Mouse (Mus musculus): Measurements from ENCODE around the gene Stxbp3. TPM values are rescaled to one million over a fixed set of nuclear protein-coding genes. Genes with fewer than 3 reads are reported as not detected.
"Not testable (repeated sequence)": the region's sequence is repeated elsewhere in the genome, so short reads cannot be mapped to it uniquely, and the experiment has no call there.

Gene Stxbp3
- polyA plus RNA-seq, 1 experiment from 2014 or later, result 12.8 TPM

GRCm38 (mm10) chr3:108880544-108881507 lies 40.5 kb upstream of the Stxbp3 start:
- no peaks in the 10 kb centered on the region for H3K9me3 ChIP-seq (ENCODE audit: control insufficient read depth, low read length)
- H3K9ac ChIP-seq (replicated peaks; ENCODE audit: low read depth, low read length), result no peak overlapping the region
- no peaks in the 10 kb centered on the region for H3K36me3 ChIP-seq (ENCODE audit: control insufficient read depth, insufficient read depth)
- H3K4me3 ChIP-seq (replicated peaks; ENCODE audit: low read length), result no peak overlapping the region
- H3K27me3 ChIP-seq (replicated peaks; ENCODE audit: control insufficient read depth, insufficient read depth, low read length), result no peaks in the 10 kb centered on the region
- H3K4me2 ChIP-seq (ENCODE audit: low read length), result no peak overlapping the region
- ATAC-seq, result no peak
- 83% methylated on average over 28 of the region's 28 CpGs for WGBS
- no peak overlapping the region for H3K27ac ChIP-seq (ENCODE audit: low read length)
- peaks cover 8% of the 10 kb centered on the region for H3K4me1 ChIP-seq (replicated peaks; ENCODE audit: control insufficient read depth, insufficient read depth, low read length)

DNA sequence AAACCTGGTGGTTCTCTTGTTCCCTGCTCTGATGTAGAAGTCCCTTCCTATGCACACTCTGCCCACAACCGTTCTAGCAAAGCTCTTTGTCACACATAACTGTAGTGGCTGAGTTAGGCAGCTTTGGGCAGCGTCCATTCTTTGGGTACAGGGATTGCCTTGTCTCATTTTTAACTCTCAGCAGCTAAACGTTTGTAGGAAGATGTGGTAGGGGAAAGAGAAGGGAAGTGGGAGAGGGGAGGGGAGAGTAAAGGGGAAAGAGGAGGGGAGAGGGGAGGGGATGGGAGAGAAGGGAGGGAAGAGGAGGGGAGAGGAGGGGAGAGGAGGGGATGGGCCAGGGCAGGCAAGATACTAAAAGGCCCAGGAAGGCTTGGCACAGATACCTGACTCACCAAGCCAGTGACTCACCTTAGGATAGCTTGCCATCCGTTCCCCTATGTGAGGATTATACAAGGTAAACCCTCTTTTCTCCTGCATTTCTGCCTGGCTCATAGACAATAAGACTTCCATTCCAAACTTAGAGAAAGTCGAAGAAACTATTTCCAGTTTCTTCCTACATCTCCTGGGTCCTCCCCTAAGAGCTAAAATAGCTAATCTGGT lies 39.6 kb upstream of the Stxbp3 start:
- H3K9me3 ChIP-seq (ENCODE audit: control insufficient read depth, low read length), result no peaks in the 10 kb centered on the region
- no peaks in the 10 kb centered on the region for H3K36me3 ChIP-seq (ENCODE audit: control insufficient read depth, insufficient read depth)
- H3K27ac ChIP-seq (ENCODE audit: low read length), result no peak overlapping the region
- no peak overlapping the region for H3K9ac ChIP-seq (replicated peaks; ENCODE audit: low read depth, low read length)
- no peak overlapping the region for H3K4me2 ChIP-seq (ENCODE audit: low read length)
- no peaks in the 10 kb centered on the region for H3K27me3 ChIP-seq (replicated peaks; ENCODE audit: control insufficient read depth, insufficient read depth, low read length)
- no peak for ATAC-seq
- H3K4me1 ChIP-seq (replicated peaks; ENCODE audit: control insufficient read depth, insufficient read depth, low read length), result peaks cover 8% of the 10 kb centered on the region
- 60% methylated on average over 5 of the region's 5 CpGs for WGBS
- H3K4me3 ChIP-seq (replicated peaks; ENCODE audit: low read length), result no peak overlapping the region

DNA sequence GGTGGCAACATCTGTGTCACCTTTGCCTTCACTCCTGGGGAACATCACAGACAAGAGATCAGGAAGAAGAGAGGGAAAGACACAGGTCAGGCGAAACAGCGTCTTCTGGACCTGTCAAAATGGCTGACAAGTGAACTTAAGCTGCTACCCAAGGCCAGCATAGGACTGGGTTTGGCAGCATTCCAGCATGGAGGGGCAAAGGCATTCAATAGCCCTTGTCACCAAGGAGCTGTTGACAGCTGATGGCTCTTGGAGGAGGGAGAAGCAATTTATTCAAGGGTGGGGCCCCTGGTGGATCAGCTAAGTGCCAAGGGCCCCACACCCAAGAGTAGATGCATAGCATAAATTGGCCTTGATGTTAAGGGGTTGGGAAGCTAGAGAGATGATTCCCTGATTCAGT lies 38.8 kb upstream of the Stxbp3 start:
- peaks cover 8% of the 10 kb centered on the region for H3K4me1 ChIP-seq (replicated peaks; ENCODE audit: control insufficient read depth, insufficient read depth, low read length)
- no peaks in the 10 kb centered on the region for H3K36me3 ChIP-seq (ENCODE audit: control insufficient read depth, insufficient read depth)
- H3K27ac ChIP-seq (ENCODE audit: low read length), result no peak overlapping the region
- H3K9ac ChIP-seq (replicated peaks; ENCODE audit: low read depth, low read length), result no peak overlapping the region
- WGBS, result 38% methylated on average over 2 of the region's 2 CpGs
- H3K4me3 ChIP-seq (replicated peaks; ENCODE audit: low read length), result no peak overlapping the region
- no peaks in the 10 kb centered on the region for H3K9me3 ChIP-seq (ENCODE audit: control insufficient read depth, low read length)
- ATAC-seq, result 0 out of 2 replicates have a peak, but pooled peaks have one; percentile 18
- H3K27me3 ChIP-seq (replicated peaks; ENCODE audit: control insufficient read depth, insufficient read depth, low read length), result no peaks in the 10 kb centered on the region
- no peak overlapping the region for H3K4me2 ChIP-seq (ENCODE audit: low read length)

GRCm38 (mm10) chr3:108870631-108871030 lies 30.3 kb upstream of the Stxbp3 start:
- Histone ChIP-seq H3K4me3 (replicated peaks; ENCODE audit: low read length) (no peak overlapping the region), H3K4me2 (ENCODE audit: low read length) (no peak overlapping the region), H3K27ac (ENCODE audit: low read length) (no peak overlapping the region), H3K27me3 (replicated peaks; ENCODE audit: control insufficient read depth, insufficient read depth, low read length) (no peaks in the 10 kb centered on the region), H3K9me3 (ENCODE audit: control insufficient read depth, low read length) (peaks cover 2% of the 10 kb centered on the region; the same call in 1 of the 2 replicates), H3K36me3 (ENCODE audit: control insufficient read depth, insufficient read depth) (no peaks in the 10 kb centered on the region), H3K4me1 (replicated peaks; ENCODE audit: control insufficient read depth, insufficient read depth, low read length) (no peaks in the 10 kb centered on the region), H3K9ac (replicated peaks; ENCODE audit: low read depth, low read length) (no peak overlapping the region)
- ATAC-seq, result no peak
- 90% methylated on average over 6 of the region's 6 CpGs for whole genome bisulfite sequencing

GRCm38 (mm10) chr3:108867449-108867848 lies 27.1 kb upstream of the Stxbp3 start:
- Histone ChIP-seq H3K9me3 (ENCODE audit: control insufficient read depth, low read length) (peaks cover 2% of the 10 kb centered on the region; the same call in 1 of the 2 replicates), H3K27me3 (replicated peaks; ENCODE audit: control insufficient read depth, insufficient read depth, low read length) (no peaks in the 10 kb centered on the region), H3K4me2 (ENCODE audit: low read length) (no peak overlapping the region), H3K4me1 (replicated peaks; ENCODE audit: control insufficient read depth, insufficient read depth, low read length) (no peaks in the 10 kb centered on the region), H3K27ac (ENCODE audit: low read length) (no peak overlapping the region), H3K36me3 (ENCODE audit: control insufficient read depth, insufficient read depth) (no peaks in the 10 kb centered on the region), H3K9ac (replicated peaks; ENCODE audit: low read depth, low read length) (no peak overlapping the region), H3K4me3 (replicated peaks; ENCODE audit: low read length) (no peak overlapping the region)
- WGBS, result 93% methylated on average over 3 of the region's 3 CpGs
- ATAC-seq, result no peak

- Histone ChIP-seq H3K9ac (replicated peaks; ENCODE audit: low read depth, low read length) (no peak overlapping the region), H3K9me3 (ENCODE audit: control insufficient read depth, low read length) (peaks cover 2% of the 10 kb centered on the region; the same call in 1 of the 2 replicates), H3K27ac (ENCODE audit: low read length) (no peak overlapping the region), H3K4me1 (replicated peaks; ENCODE audit: control insufficient read depth, insufficient read depth, low read length) (no peaks in the 10 kb centered on the region), H3K4me3 (replicated peaks; ENCODE audit: low read length) (no peak overlapping the region), H3K36me3 (ENCODE audit: control insufficient read depth, insufficient read depth) (no peaks in the 10 kb centered on the region), H3K4me2 (ENCODE audit: low read length) (no peak overlapping the region), H3K27me3 (replicated peaks; ENCODE audit: control insufficient read depth, insufficient read depth, low read length) (no peaks in the 10 kb centered on the region)
- WGBS, result 91% methylated on average over 3 of the region's 3 CpGs
- ATAC-seq, result no peak
Observed at GRCm38 (mm10) chr3:108865676-108866075, 25.4 kb upstream of the Stxbp3 start.

DNA sequence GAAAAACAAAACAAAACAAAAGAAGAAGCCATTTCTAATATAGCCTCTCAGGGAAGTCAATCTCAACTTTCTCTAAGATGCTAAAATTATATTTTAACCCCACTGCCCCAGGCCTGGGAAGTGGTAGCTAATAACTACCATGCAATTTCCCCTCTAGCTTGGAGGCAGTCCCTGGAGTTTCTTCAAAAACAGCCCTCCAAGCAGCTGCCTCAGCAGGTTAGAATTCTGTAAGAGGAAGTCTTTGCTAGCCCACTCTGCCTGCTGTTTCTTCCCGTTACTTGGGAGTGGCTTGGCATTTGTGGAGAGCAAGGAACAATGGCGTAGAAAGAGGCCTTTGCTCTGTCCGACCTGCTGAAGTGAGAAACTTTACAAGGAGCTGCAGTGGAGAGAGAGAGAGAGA lies 24.8 kb upstream of the Stxbp3 start:
- 33% methylated on average over 3 of the region's 3 CpGs for WGBS
- Histone ChIP-seq H3K9ac (replicated peaks; ENCODE audit: low read depth, low read length) (no peak overlapping the region), H3K9me3 (ENCODE audit: control insufficient read depth, low read length) (peaks cover 2% of the 10 kb centered on the region; the same call in 1 of the 2 replicates), H3K36me3 (ENCODE audit: control insufficient read depth, insufficient read depth) (no peaks in the 10 kb centered on the region), H3K27me3 (replicated peaks; ENCODE audit: control insufficient read depth, insufficient read depth, low read length) (no peaks in the 10 kb centered on the region), H3K4me2 (ENCODE audit: low read length) (no peak overlapping the region), H3K4me3 (replicated peaks; ENCODE audit: low read length) (no peak overlapping the region), H3K27ac (ENCODE audit: low read length) (no peak overlapping the region), H3K4me1 (replicated peaks; ENCODE audit: control insufficient read depth, insufficient read depth, low read length) (no peaks in the 10 kb centered on the region)
- no peak for ATAC-seq

DNA sequence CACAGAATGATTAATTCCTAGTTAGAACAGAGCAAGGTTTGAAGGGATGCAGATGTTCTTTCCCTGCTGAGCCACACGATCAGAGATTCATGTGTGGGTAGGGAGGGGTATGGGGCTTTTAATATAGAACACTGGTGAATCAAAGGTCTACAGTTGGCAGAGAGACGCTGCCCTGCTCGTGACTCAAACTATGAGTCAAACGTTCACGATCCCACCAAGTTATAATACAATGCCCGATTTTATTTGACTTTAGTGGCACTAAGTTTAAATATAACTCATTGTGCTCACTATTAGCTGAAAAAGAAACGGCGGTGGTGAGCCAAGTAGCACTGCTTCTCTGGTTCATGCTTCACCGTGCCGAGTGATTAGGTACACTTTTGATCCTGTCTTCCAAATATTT lies 22.8 kb upstream of the Stxbp3 start:
- no peaks in the 10 kb centered on the region for H3K27me3 ChIP-seq (replicated peaks; ENCODE audit: control insufficient read depth, insufficient read depth, low read length)
- H3K9ac ChIP-seq (replicated peaks; ENCODE audit: low read depth, low read length), result no peak overlapping the region
- H3K4me3 ChIP-seq (replicated peaks; ENCODE audit: low read length), result no peak overlapping the region
- no peaks in the 10 kb centered on the region for H3K36me3 ChIP-seq (ENCODE audit: control insufficient read depth, insufficient read depth)
- peaks cover 2% of the 10 kb centered on the region; the same call in 1 of the 2 replicates for H3K9me3 ChIP-seq (ENCODE audit: control insufficient read depth, low read length)
- WGBS, result 69% methylated on average over 10 of the region's 10 CpGs
- ATAC-seq, result no peak
- no peak overlapping the region for H3K4me2 ChIP-seq (ENCODE audit: low read length)
- peaks cover 11% of the 10 kb centered on the region for H3K4me1 ChIP-seq (replicated peaks; ENCODE audit: control insufficient read depth, insufficient read depth, low read length)
- no peak overlapping the region for H3K27ac ChIP-seq (ENCODE audit: low read length)

DNA sequence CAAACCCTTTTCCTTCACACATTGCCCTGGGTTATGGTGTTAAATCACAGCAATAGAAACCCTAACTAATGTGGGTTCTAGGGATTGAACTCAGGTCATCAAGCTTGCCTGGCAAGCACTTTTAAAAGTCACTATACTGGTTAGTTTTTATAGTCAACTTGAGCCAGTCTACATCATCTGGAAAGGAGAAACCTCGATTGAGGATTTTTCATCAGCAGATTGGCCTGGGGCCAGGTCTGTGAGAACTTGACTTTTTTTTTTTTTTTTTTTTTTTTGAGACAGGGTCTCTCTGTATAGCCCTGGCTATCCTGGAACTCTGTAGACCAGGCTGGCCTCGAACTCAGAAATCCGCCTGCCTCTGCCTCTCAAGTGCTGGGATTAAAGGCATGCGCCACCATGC lies 22.0 kb upstream of the Stxbp3 start:
- H3K9me3 ChIP-seq (ENCODE audit: control insufficient read depth, low read length); H3K4me2 ChIP-seq (ENCODE audit: low read length); H3K27ac ChIP-seq (ENCODE audit: low read length); H3K36me3 ChIP-seq (ENCODE audit: control insufficient read depth, insufficient read depth); H3K4me3 ChIP-seq (replicated peaks; ENCODE audit: low read length); ATAC-seq; H3K27me3 ChIP-seq (replicated peaks; ENCODE audit: control insufficient read depth, insufficient read depth, low read length); H3K9ac ChIP-seq (replicated peaks; ENCODE audit: low read depth, low read length): not testable (repeated sequence)
- 89% methylated on average over 4 of the region's 4 CpGs for WGBS
- H3K4me1 ChIP-seq (replicated peaks; ENCODE audit: control insufficient read depth, insufficient read depth, low read length), result peaks cover 15% of the 10 kb centered on the region

All from forebrain, embryonic 16.5 days (tissue).